Mouse (Mus musculus) kidney, embryonic 16.5 days (tissue): ENCODE measurements around the gene Gm20388. TPM values are rescaled to one million over a fixed set of nuclear protein-coding genes. Genes with fewer than 3 reads are reported as not detected.

Source experiments
- ATAC-seq: fragments of 200-750 bp; cut with Nextera tagmentation; 2 replicates; pipeline ENCODE4 v1.8.0; 2017; ENCODE audit warnings: moderate TSS enrichment; ENCODE audit not compliant: low FRiP score, low TSS enrichment
- H3K27ac ChIP-seq: fragments of 300-500 bp; sonication (generic); 2 replicates; pipeline ENCODE4 v1.5.1; 2014; ENCODE audit warnings: low read length
- H3K27me3 ChIP-seq: fragments of 300-500 bp; sonication (generic); 2 replicates; pipeline ENCODE4 v1.6.1; 2014; ENCODE audit warnings: low read length, control low read depth, mixed read lengths; ENCODE audit not compliant: insufficient read depth
- H3K36me3 ChIP-seq: fragments of 300-500 bp; sonication (generic); 2 replicates; pipeline ENCODE4 v1.6.1; 2014; ENCODE audit warnings: low read length, control low read depth, mixed read lengths; ENCODE audit not compliant: insufficient read depth
- H3K4me1 ChIP-seq: fragments of 300-500 bp; sonication (generic); 2 replicates; pipeline ENCODE4 v1.6.1; 2014; ENCODE audit warnings: low read length, control low read depth, mixed read lengths; ENCODE audit not compliant: insufficient read depth
- H3K4me2 ChIP-seq: fragments of 300-500 bp; sonication (generic); replicated peaks from 2 replicates; pipeline ENCODE4 v1.6.1; 2014; ENCODE audit warnings: low read depth, low read length
- H3K4me3 ChIP-seq: fragments of 300-500 bp; sonication (generic); 2 replicates; pipeline ENCODE4 v1.5.1; 2014; ENCODE audit warnings: mild to moderate bottlenecking, low read length
- H3K9ac ChIP-seq: fragments of 300-500 bp; sonication (generic); replicated peaks from 2 replicates; pipeline ENCODE4 v1.6.1; 2014; ENCODE audit warnings: low read length
- H3K9me3 ChIP-seq: fragments of 300-500 bp; sonication (generic); 2 replicates; pipeline ENCODE4 v1.6.1; 2016; ENCODE audit warnings: low read length, control low read depth
- WGBS: fragments of 180-500 bp; shearing (Covaris S2); extraction: QIAGEN DNeasy Blood & Tissue Kit; methylation state at CpG from one replicate; pipeline ENCODE4 v1.1.7; 2014; 5-methylcytosine and 5-hydroxymethylcytosine counted together
- polyA plus RNA-seq: library from polyadenylated mRNA; unstranded; fragments of >200 nt; fragmentation: Nextera tagmentation; extraction: Ambion mirVana; gene quantifications from 2 replicates; pipeline ENCODE4 v1.2.1, GENCODE M21; 2015

Gm20388 gene
- polyA plus RNA-seq, 1 experiment from 2014 or later, result 7.7 TPM

GRCm38 (mm10) chr8:121180474-121181284 lies 1270.0 kb downstream of the Gm20388 start:
- 16% methylated on average over 21 of the region's 21 CpGs for WGBS
- ATAC-seq, result peak; percentile 54
- H3K9me3 ChIP-seq, result no peaks in the 10 kb centered on the region
- H3K27ac ChIP-seq, result peak overlapping the region; percentile 86
- H3K4me1 ChIP-seq, result peaks cover 47% of the 10 kb centered on the region
- no peak overlapping the region; the same call in 1 of the 2 replicates for H3K9ac ChIP-seq
- peak overlapping the region; percentile 2; the same call in 1 of the 2 replicates for H3K4me3 ChIP-seq
- peak overlapping the region; percentile 34 for H3K4me2 ChIP-seq
- no peaks in the 10 kb centered on the region for H3K27me3 ChIP-seq
- no peaks in the 10 kb centered on the region for H3K36me3 ChIP-seq

GRCm38 (mm10) chr8:121181285-121181884 lies 1270.7 kb downstream of the Gm20388 start:
- peak; percentile 36; the same call in 1 of the 2 replicates for ATAC-seq

GRCm38 (mm10) chr8:121187491-121188364 lies 1277.1 kb downstream of the Gm20388 start:
- no peak overlapping the region for H3K4me2 ChIP-seq
- H3K27me3 ChIP-seq, result no peaks in the 10 kb centered on the region
- WGBS, result 56% methylated on average over 15 of the region's 15 CpGs
- H3K36me3 ChIP-seq, result no peaks in the 10 kb centered on the region
- no peak overlapping the region for H3K9ac ChIP-seq
- H3K4me3 ChIP-seq, result no peak overlapping the region
- peaks cover 33% of the 10 kb centered on the region for H3K4me1 ChIP-seq
- H3K27ac ChIP-seq, result peak overlapping the region; percentile 71
- ATAC-seq, result no peak
- H3K9me3 ChIP-seq, result no peaks in the 10 kb centered on the region

More at GRCm38 (mm10) chr8:121181285-121181884, 1270.7 kb downstream of the Gm20388 start:
- peak overlapping the region; percentile 34; the same call in 1 of the 2 replicates for H3K4me2 ChIP-seq
- peaks cover 42% of the 10 kb centered on the region for H3K4me1 ChIP-seq
- no peak overlapping the region for H3K4me3 ChIP-seq
- peak overlapping the region; percentile 86 for H3K27ac ChIP-seq
- no peaks in the 10 kb centered on the region for H3K36me3 ChIP-seq
- no peaks in the 10 kb centered on the region for H3K27me3 ChIP-seq
- H3K9me3 ChIP-seq, result no peaks in the 10 kb centered on the region
- H3K9ac ChIP-seq, result peak overlapping the region; percentile 36; the same call in 1 of the 2 replicates
- WGBS, result 48% methylated on average over 10 of the region's 10 CpGs

GRCm38 (mm10) chr8:121188994-121189393 lies 1278.4 kb downstream of the Gm20388 start:
- 49% methylated on average over 9 of the region's 9 CpGs for WGBS
- Histone ChIP-seq H3K4me2 (no peak overlapping the region), H3K27ac (peak overlapping the region; percentile 36), H3K27me3 (no peaks in the 10 kb centered on the region), H3K36me3 (no peaks in the 10 kb centered on the region), H3K9ac (peak overlapping the region; percentile 3; the same call in 1 of the 2 replicates), H3K4me1 (peaks cover 39% of the 10 kb centered on the region), H3K9me3 (no peaks in the 10 kb centered on the region), H3K4me3 (no peak overlapping the region)
- no peak for ATAC-seq

- H3K4me2 ChIP-seq, result 0 out of 2 replicates have a peak overlapping the region, but pooled peaks have one; percentile 11
- H3K4me1 ChIP-seq, result peaks cover 45% of the 10 kb centered on the region
- no peaks in the 10 kb centered on the region for H3K36me3 ChIP-seq
- no peaks in the 10 kb centered on the region for H3K27me3 ChIP-seq
- no peaks in the 10 kb centered on the region for H3K9me3 ChIP-seq
- 5% methylated on average over 8 of the region's 8 CpGs for WGBS
- no peak overlapping the region for H3K9ac ChIP-seq
- H3K4me3 ChIP-seq, result no peak overlapping the region
- peak; percentile 44; the same call in 1 of the 2 replicates for ATAC-seq
- peak overlapping the region; percentile 27; the same call in 1 of the 2 replicates for H3K27ac ChIP-seq
These were observed 1281.8 kb downstream of the Gm20388 start for GRCm38 (mm10) chr8:121192451-121192850.

- Histone ChIP-seq H3K4me2 (no peak overlapping the region), H3K36me3 (no peaks in the 10 kb centered on the region), H3K27ac (no peak overlapping the region; the same call in 1 of the 2 replicates), H3K4me1 (peaks cover 57% of the 10 kb centered on the region), H3K4me3 (no peak overlapping the region), H3K27me3 (no peaks in the 10 kb centered on the region), H3K9ac (no peak overlapping the region), H3K9me3 (no peaks in the 10 kb centered on the region)
- WGBS, result 66% methylated on average over 7 of the region's 7 CpGs
- no peak for ATAC-seq
These were observed 1285.3 kb downstream of the Gm20388 start for GRCm38 (mm10) chr8:121195970-121196369.

GRCm38 (mm10) chr8:121196726-121197668 lies 1286.4 kb downstream of the Gm20388 start:
- ATAC-seq, result no peak
- Histone ChIP-seq H3K4me1 (peaks cover 58% of the 10 kb centered on the region), H3K4me3 (no peak overlapping the region), H3K27me3 (no peaks in the 10 kb centered on the region), H3K9ac (no peak overlapping the region), H3K36me3 (no peaks in the 10 kb centered on the region), H3K9me3 (no peaks in the 10 kb centered on the region), H3K4me2 (no peak overlapping the region), H3K27ac (no peak overlapping the region; the same call in 1 of the 2 replicates)
- WGBS, result 84% methylated on average over 16 of the region's 16 CpGs

- peaks cover 54% of the 10 kb centered on the region for H3K4me1 ChIP-seq
- no peaks in the 10 kb centered on the region for H3K27me3 ChIP-seq
- H3K4me3 ChIP-seq, result no peak overlapping the region
- no peaks in the 10 kb centered on the region for H3K36me3 ChIP-seq
- peak; percentile 19; the same call in 1 of the 2 replicates for ATAC-seq
- peak overlapping the region; percentile 20; the same call in 1 of the 2 replicates for H3K9ac ChIP-seq
- H3K4me2 ChIP-seq, result peak overlapping the region; percentile 31; the same call in 1 of the 2 replicates
- WGBS, result 16% methylated on average over 12 of the region's 12 CpGs
- H3K27ac ChIP-seq, result peak overlapping the region; percentile 86
- H3K9me3 ChIP-seq, result no peaks in the 10 kb centered on the region
These were observed 1289.4 kb downstream of the Gm20388 start for GRCm38 (mm10) chr8:121200069-121200468.
